Mouse (Mus musculus) heart, adult 10 weeks (tissue): ENCODE measurements around the gene Riok1. TPM values are rescaled to one million over a fixed set of nuclear protein-coding genes. Genes with fewer than 3 reads are reported as not detected.

Source experiments
- polyA plus RNA-seq: library from polyadenylated mRNA; stranded (reverse); fragments of 350-450 nt; fragmentation: Illumina TruSeq; extraction: RNeasy Lipid Tissue Mini Kit (QIAGEN cat#74804); gene quantifications from one replicate; pipeline ENCODE4 v1.2.3, GENCODE M21; 2014; ENCODE audit warnings: low read depth, low replicate concordance

Gene Riok1
- 14.6 TPM for polyA plus RNA-seq

DNA sequence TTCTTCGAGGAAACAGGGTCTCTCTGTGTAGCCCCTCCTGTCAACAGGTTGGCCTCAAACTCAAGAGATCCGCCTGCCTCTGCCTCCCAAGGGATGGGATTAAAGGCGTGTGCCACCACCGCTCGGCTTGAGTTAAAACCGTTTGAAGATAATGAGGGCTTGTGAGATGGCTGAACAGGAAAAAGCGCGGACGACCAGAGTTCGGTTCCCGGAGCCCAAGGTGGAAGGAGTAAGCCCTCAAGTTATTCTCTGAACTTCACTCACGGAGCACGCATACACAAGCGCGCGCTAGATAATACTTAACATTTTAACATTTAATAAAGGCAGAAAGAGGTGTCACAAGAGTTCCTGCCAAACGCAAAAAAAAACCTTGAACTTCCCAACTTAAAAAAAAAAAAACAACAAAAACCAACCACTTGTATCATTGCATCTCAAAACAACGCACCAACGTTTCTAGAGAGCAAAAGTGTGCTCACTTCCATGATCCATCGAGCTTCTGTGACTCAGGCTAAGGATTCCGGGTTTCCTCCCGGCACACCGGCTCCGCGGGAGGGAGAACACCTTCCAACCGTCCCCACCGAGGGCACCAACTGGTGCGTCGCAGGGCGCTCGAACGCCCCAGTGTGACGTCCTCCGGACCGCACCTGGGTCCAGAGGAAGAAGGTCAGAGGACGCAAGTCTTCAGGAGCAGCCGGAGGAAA is at the start of gene Riok1:
TSS of gene Riok1 (plus strand) at position 653 of the 701 bp plus-strand sequence.

DNA sequence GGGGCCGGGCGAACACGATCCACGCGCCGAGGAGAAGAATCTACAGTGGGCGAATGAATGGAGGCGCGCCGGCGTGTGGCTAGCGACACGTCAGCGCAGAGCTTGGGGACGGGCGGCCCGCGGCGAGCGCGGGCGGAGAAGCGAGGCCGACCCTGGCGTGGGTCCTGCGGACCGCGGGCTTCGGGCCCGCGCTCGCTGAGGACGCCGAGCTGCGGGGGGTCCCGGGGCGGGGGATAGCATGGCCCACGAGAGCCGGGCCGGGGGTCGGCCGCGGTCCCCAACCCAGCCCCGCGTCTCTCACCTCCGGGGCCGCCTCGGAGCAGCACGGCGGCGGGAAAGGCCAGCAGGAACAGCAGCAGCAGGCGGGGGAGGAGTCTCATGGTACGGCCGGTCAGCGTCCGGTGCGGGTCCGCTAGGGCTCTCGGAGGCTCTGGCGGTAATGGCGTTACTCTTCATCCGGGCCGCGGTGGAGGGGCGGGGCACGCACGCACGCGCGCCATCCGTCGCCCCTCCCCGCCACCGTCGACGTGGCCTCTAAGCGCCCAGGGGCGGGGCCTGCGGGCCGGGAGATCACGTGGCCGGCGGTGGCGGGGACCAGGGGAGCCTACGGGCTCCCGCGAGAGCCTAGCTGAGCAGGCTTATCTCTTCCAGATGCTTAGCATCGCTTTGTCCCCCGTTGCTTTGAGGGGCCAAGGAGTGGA is 42.9 kb upstream of the Riok1 start, which contains the start of gene Ssr1:
TSS of gene Ssr1 (minus strand) at position 514 of the 701 bp plus-strand sequence.

DNA sequence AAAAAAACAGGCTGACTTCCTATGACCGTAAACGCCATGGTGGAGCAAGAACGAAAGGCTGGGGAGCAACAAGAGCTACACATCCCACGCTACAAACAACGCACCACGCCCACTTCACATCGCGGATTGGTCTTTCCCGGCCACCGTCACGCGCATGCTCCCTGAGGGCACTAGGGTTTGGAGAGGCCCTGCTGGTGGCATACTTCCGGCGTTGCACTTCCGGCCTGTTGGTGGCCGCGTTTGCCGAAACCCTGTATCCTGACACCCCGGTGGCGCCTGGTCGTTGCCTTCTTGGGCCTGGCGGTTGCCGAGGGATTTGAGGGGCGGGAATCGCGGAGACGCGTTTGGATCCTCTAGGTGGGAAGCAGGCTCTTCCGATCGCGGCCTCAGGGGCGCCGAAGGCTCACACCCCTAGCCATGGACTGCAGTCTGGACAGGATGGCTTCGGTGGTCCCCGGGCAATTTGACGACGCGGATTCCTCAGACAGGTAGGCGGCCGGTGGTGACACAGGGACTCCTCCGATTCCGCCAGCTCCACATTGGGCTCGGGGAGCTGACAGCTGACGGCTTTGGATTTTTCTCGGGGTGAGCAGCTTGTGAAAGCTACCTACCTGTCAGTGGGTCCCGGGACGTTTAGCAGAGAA is 371 bp downstream of the Riok1 start, which contains the start of gene Cage1:
TSS of gene Cage1 (minus strand) at position 26 of the 644 bp plus-strand sequence.

Other genes with a start within 250 kb of the Riok1 start
- gene Ssr1, start 42.8 kb upstream of the Riok1 start, polyA plus RNA-seq, result 25.0 TPM
- 0.79 TPM for gene Cage1, start 74 bp downstream of the Riok1 start, polyA plus RNA-seq
- 341 TPM for gene Dsp, start 114.3 kb downstream of the Riok1 start, polyA plus RNA-seq
- 20.6 TPM for gene Snrnp48, start 167.9 kb downstream of the Riok1 start, polyA plus RNA-seq